Mouse (Mus musculus): ENCODE measurements around the gene Celf3. TPM values are rescaled to one million over a fixed set of nuclear protein-coding genes. Genes with fewer than 3 reads are reported as not detected.

Gene Celf3
- 16.1 TPM for polyA plus RNA-seq (2015; fragmentation: Illumina TruSeq; extraction: RNeasy Lipid Tissue Mini Kit (QIAGEN cat#74804); ENCODE audit: insufficient read depth, low read depth, low replicate concordance)

DNA sequence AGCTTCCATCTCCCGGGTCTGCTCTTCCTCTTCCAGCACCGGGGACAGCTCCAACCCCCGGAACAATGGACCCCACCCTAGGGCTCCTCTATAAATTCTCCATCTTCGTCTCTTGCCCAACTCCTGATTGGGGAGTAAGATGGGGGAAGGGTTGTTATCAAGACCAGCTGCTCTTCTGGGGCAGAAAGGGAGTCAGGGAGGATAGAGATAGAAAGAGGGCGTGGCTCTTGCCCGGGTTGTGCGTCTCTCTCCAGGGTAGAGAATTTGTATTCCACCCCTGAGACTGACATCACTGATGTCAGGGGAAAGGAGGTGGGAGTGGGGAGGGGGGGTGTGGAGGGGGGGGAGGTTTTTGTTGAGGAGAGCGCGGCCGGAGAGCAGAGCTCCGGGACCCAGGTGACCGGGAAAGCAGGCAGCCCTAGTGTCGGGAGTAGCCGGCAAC lies at the start of gene Celf3:
Celf3 (plus strand) TSS at position 315 of the 442 bp plus-strand sequence.

GRCm38 (mm10) chr3:94442951-94443596 lies 35.0 kb upstream of the Celf3 start, which contains the start of gene Mrpl9:
Mrpl9 (plus strand) TSS chr3:94443318.

DNA sequence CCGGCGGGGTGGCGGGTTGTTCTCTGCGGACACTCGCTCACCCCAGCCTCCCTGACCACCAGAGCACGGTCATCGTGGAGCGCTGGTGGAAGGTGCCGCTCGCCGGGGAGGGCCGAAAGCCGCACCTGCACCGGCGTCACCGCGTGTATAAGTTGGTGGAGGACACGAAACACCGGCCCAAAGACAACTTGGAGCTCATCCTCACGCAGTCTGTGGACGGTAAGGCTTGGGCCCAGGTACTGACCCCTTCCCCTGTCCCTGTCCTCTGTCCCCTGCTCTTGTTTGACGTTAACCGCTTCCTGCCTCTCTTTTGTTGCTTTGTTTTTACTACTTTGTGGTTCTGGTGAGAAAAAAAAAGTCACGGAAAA lies 34.5 kb upstream of the Celf3 start, which contains the start of gene Oaz3:
Oaz3 (minus strand) TSS at position 319 of the 368 bp plus-strand sequence.

GRCm38 (mm10) chr3:94480291-94480884 lies 2.3 kb downstream of the Celf3 start, which contains the start of gene Riiad1:
Riiad1 (minus strand) TSS chr3:94480341.

Other genes with a start within 250 kb of the Celf3 start
- not detected for gene Gm4778, start 214.3 kb upstream of the Celf3 start, polyA plus RNA-seq (2015; fragmentation: Illumina TruSeq; extraction: RNeasy Lipid Tissue Mini Kit (QIAGEN cat#74804); ENCODE audit: insufficient read depth, low read depth, low replicate concordance)
- gene Them4, start 168.2 kb upstream of the Celf3 start, polyA plus RNA-seq (2015; fragmentation: Illumina TruSeq; extraction: RNeasy Lipid Tissue Mini Kit (QIAGEN cat#74804); ENCODE audit: insufficient read depth, low read depth, low replicate concordance): 2.6 TPM
- gene Them5, start 136.2 kb upstream of the Celf3 start, polyA plus RNA-seq (2015; fragmentation: Illumina TruSeq; extraction: RNeasy Lipid Tissue Mini Kit (QIAGEN cat#74804); ENCODE audit: insufficient read depth, low read depth, low replicate concordance): not detected
- not detected for gene C2cd4d, start 115.9 kb upstream of the Celf3 start, polyA plus RNA-seq (2015; fragmentation: Illumina TruSeq; extraction: RNeasy Lipid Tissue Mini Kit (QIAGEN cat#74804); ENCODE audit: insufficient read depth, low read depth, low replicate concordance)
- gene Rorc, start 105.5 kb upstream of the Celf3 start, polyA plus RNA-seq (2015; fragmentation: Illumina TruSeq; extraction: RNeasy Lipid Tissue Mini Kit (QIAGEN cat#74804); ENCODE audit: insufficient read depth, low read depth, low replicate concordance): 7.6 TPM
- gene Lingo4, start 79.8 kb upstream of the Celf3 start, polyA plus RNA-seq (2015; fragmentation: Illumina TruSeq; extraction: RNeasy Lipid Tissue Mini Kit (QIAGEN cat#74804); ENCODE audit: insufficient read depth, low read depth, low replicate concordance): 0.42 TPM
- 1.6 TPM for gene Tdrkh, start 65.0 kb upstream of the Celf3 start, polyA plus RNA-seq (2015; fragmentation: Illumina TruSeq; extraction: RNeasy Lipid Tissue Mini Kit (QIAGEN cat#74804); ENCODE audit: insufficient read depth, low read depth, low replicate concordance)
- 8.4 TPM for gene Mrpl9, start 35.0 kb upstream of the Celf3 start, polyA plus RNA-seq (2015; fragmentation: Illumina TruSeq; extraction: RNeasy Lipid Tissue Mini Kit (QIAGEN cat#74804); ENCODE audit: insufficient read depth, low read depth, low replicate concordance)
- gene Oaz3, start 34.4 kb upstream of the Celf3 start, polyA plus RNA-seq (2015; fragmentation: Illumina TruSeq; extraction: RNeasy Lipid Tissue Mini Kit (QIAGEN cat#74804); ENCODE audit: insufficient read depth, low read depth, low replicate concordance): not detected
- not detected for gene Riiad1, start 2.0 kb downstream of the Celf3 start, polyA plus RNA-seq (2015; fragmentation: Illumina TruSeq; extraction: RNeasy Lipid Tissue Mini Kit (QIAGEN cat#74804); ENCODE audit: insufficient read depth, low read depth, low replicate concordance)
- gene Snx27, start 104.4 kb downstream of the Celf3 start, polyA plus RNA-seq (2015; fragmentation: Illumina TruSeq; extraction: RNeasy Lipid Tissue Mini Kit (QIAGEN cat#74804); ENCODE audit: insufficient read depth, low read depth, low replicate concordance): 4.2 TPM
- gene Gm10972, start 164.8 kb downstream of the Celf3 start, polyA plus RNA-seq (2015; fragmentation: Illumina TruSeq; extraction: RNeasy Lipid Tissue Mini Kit (QIAGEN cat#74804); ENCODE audit: insufficient read depth, low read depth, low replicate concordance): not detected
- 3.9 TPM for gene Tuft1, start 180.6 kb downstream of the Celf3 start, polyA plus RNA-seq (2015; fragmentation: Illumina TruSeq; extraction: RNeasy Lipid Tissue Mini Kit (QIAGEN cat#74804); ENCODE audit: insufficient read depth, low read depth, low replicate concordance)
- 0.61 TPM for gene Selenbp2, start 215.3 kb downstream of the Celf3 start, polyA plus RNA-seq (2015; fragmentation: Illumina TruSeq; extraction: RNeasy Lipid Tissue Mini Kit (QIAGEN cat#74804); ENCODE audit: insufficient read depth, low read depth, low replicate concordance)